Mouse (Mus musculus) layer of hippocampus, postnatal 10 days (tissue): ENCODE data around the gene Nat8. TPM values are rescaled to one million over a fixed set of nuclear protein-coding genes. Genes with fewer than 3 reads are reported as not detected.
"Not testable (repeated sequence)": the region's sequence is repeated elsewhere in the genome, so short reads cannot be mapped to it uniquely, and the experiment has no call there.

Experiments
- DNase-seq, 2 experiments: peaks; one replicate each; pipeline ENCODE4 v3.0.0; 2021; ENCODE audit warnings: low spot score in 2 of 2
- microRNA-seq, 2 experiments: library from miRNA; unstranded; fragments of <30 nt; microRNA quantifications; one replicate each; pipeline ENCODE4 v1.2.0; 2021
- total RNA-seq, 2 experiments: library from RNA; stranded (reverse); gene quantifications; 2 replicates each; pipeline ENCODE4 v1.2.3; 2021

Gene Nat8
- total RNA-seq, 2 experiments from 2014 or later: 1.3 to 1.8 TPM

- peak; percentile 80 to 82 for DNase-seq
Measured at GRCm38 (mm10) chr6:85836827-85837226, 4.9 kb upstream of the Nat8 start.

- not testable (repeated sequence) for DNase-seq
Measured at GRCm38 (mm10) chr6:85836098-85836497, 4.2 kb upstream of the Nat8 start.

DNA sequence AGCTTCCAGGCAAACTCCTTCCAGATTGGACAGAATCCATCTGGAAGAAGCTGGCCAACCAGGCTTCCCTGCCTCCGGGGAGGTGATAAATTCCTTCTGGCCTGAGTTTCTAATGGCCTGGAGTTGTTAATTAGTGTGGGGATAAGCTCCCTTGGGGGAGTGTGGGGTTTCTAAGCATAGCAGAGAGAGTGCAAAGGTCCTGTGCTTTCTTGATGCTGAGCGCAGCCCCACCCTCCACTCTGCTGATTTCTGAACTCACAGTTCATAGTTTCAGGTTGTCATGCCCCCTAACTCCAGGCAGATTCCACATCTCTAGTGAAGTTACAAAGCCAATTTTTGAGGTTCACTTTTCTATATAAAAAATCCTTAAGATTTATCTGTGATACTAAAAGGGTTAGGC is 3.2 kb upstream of the Nat8 start:
- DNase-seq: not testable (repeated sequence)

DNA sequence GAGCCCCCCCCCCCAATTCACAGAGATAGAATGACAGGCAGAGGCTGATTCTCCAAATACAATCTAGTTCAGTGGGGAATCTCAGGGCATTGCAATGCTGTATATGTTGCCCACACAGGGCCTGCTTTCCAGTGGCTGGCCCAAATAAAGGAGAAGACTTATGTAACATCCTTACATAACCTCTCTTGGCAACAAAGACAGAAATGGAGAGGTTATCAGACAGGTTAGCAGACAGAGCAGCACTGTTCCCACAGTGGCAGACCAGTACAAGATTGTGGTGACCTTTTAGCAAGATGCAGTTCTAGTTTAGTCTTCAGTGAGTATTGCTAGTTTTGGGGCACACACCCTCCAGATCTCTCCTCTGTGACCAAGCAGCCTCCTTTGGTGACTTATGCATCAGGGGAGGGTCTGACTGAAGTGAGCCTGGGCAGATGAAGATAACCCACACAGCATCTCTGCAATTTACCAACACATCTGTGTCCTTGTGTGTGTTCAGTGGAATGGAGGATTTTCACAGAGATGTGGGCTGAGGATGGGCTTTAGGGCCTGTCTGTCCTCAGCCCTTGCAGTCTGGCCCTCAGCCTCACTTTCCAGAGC is 2.7 kb upstream of the Nat8 start:
- not testable (repeated sequence) for DNase-seq

DNA sequence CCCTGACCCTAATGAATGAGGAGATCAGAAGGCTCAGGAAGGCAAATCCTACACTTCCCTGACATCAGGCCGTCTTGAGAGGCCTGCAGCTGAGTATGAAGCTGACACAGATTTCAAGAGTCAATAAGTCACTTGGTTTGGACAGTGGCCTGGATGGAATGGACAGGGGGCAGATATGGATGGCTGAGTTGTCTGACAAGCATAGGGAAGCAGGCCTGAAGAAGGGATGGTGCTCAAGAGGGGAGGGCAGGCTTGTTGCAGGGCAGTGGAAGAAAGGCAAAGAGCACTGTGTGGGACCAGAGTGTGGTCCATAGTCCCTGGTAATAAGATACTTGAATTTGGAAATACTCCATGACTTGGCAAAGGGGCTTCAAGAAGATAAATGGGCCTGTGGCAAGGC is 2.4 kb downstream of the Nat8 start:
- no peak for DNase-seq

DNA sequence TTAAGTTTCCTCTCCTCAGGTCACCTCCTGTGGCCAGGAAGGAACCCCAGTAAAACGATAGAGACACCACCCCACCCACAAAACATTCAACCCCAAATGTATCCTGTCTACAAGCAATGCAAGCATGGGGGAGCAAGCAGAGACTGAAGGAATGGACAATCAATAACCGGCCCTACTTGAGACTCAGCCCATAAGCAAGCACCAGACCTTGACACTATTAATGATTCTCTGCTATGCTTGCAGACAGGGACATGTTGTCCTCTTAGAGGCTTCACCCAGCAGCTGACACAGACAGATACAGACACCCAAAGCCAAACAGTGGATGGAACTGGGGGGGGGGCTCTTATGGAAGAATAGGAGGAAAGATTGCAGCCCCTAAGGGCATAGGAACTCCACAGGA is 6.0 kb downstream of the Nat8 start:
- DNase-seq: no peak

DNA sequence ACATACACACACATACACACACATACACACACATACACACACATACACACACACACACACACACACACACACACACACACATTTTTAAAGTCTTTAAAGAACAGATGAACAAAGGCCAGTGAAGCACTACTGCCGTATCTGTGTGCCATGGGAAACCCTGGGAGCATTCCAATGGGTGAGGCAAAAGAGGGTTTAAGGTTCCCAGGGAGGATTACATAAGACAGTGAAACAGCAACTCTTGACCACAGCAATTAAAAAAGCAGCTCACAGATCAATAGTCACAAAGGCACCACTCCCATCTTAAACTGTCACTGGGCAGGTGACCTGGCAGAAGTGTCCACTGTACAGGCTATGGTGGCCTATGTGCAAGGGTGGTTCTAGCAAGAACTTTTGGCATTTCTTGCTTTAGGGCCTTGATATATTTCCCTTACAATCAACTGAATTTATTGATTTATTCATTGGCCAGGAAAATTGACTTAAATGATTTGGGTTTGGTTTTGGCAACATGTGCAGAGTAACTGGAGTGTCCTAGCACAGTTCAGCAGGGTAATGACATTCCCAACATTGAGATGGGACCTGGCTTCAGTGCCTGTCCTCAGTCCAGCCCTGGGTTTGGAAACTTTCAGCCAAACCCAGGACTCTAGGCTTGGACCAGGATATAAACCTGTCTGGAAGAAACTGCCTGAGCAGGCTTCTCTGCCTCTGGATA is 8.3 kb downstream of the Nat8 start:
- no peak for DNase-seq

DNA sequence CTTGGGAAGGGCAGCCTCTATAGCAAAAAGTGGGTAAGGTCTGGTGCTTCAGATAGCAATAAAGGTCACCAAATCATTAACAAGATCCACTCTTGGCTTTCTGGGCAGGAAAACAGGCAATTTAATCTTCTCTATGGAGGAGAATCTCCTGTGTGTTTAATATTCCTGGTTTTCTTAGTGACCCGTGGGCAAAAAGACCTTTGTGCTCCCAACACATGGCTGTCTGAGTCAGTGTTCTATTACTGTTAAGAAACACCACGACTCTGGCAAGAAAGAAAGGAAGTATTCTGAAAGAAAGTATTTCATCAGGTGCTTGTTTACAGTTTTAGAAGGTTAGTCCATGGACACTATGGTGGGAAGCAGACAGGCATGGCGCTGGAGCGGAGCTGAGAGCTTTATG is 9.6 kb downstream of the Nat8 start:
- DNase-seq: no peak

DNA sequence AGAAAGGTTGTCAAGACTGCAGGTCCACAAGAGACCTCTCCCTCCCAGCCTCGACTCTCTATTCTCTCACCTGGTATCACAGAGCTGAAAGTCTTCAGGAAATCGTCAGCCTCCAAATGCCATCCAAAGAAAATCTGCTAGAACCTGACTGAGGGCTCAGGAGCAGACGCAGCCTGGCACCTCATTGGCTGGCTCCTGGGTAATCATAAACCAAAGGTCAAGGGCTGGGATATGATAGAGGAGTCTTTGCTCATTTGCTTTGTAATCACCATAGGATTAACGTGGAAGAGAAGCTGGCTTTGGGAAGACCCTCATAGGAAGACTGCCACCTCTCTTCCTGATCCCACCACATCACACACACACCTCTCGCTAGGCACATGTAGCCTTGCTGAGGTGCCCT is 11.0 kb downstream of the Nat8 start, which contains the start of the genes Nat8f6 and Nat8f5:
Gene Nat8f6 (minus strand): TSS at position 118 of the 400 bp plus-strand sequence.
Gene Nat8f5 (minus strand): TSS at position 136 of the 400 bp plus-strand sequence.
- no peak for DNase-seq

- DNase-seq: no peak
Measured at GRCm38 (mm10) chr6:85818338-85818737, 13.5 kb downstream of the Nat8 start.

- DNase-seq: no peak
Measured at GRCm38 (mm10) chr6:85813339-85813738, 18.5 kb downstream of the Nat8 start.

DNA sequence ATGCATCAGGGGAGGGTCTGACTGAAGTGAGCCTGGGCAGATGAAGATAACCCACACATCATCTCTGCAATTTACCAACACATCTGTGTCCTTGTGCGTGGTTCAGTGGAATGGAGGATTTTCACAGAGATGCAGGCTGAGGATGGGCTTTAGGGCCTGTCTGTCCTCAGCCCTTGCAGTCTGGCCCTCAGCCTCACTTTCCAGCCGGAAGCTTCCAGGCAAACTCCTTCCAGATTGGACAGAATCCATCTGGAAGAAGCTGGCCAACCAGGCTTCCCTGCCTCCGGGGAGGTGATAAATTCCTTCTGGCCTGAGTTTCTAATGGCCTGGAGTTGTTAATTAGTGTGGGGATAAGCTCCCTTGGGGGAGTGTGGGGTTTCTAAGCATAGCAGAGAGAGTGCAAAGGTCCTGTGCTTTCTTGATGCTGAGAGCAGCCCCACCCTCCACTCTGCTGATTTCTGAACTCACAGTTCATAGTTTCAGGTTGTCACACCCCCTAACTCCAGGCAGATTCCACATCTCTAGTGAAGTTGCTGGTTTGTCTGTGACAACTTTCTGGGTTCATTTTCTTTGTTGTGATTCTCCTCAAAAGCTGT is 20.8 kb downstream of the Nat8 start:
- not testable (repeated sequence) for DNase-seq

DNA sequence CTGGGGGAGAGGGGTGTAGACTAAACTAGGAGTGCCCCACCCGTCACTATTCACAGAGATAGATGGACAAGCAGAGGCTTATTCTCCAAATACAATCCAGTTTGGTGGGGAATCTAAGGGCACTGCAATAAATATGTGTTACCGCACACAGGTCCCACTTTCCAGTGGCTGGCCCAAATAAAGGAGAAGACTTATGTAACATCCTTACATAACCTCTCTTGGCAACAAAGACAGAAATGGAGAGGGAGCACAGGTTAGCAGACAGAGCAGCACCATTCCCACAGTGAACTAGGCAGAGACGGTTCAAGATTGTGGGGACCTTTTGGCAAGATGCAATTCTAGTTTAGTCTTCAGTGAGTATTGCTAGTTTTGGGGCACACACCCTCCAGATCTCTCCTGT is 21.4 kb downstream of the Nat8 start:
- not testable (repeated sequence) for DNase-seq

GRCm38 (mm10) chr6:85809784-85810183 is 22.1 kb downstream of the Nat8 start:
- DNase-seq: not testable (repeated sequence)

DNA sequence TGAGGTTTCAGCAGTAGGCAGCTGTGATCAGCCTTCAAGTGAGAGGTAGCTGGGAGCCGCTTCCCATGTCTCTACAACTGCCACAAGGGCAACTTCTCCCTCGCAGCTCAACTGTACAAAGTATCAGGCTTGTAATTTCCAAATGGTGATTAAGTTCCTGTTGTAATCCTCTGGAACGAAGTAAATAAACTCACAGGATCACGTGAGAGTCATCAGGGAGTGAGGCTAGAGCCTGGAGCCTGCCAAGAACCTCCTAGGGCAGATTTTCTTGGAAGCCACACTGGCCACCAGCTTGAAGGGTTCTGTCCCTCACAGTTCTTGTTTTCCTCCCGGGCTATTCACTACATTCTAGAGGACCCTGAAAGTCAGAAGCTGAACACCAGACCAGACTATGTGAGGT is 28.7 kb downstream of the Nat8 start:
- DNase-seq: not testable (repeated sequence)

Small RNA genes within 50 kb of the gene (microRNA-seq; reads per million reads assigned to microRNA genes)
- 0 reads per million in 2 experiments for gene Mir6375

Other genes starting within 250 kb of the Nat8 start
- 1 to 10 TPM; 7.4 to 8.0 TPM for gene Alms1, start 244.6 kb downstream of the Nat8 start, total RNA-seq
- gene Nat8f7, start 118.9 kb downstream of the Nat8 start, total RNA-seq: 1 to 10 TPM; 1.2 to 1.4 TPM
- 1 to 10 TPM in 1 of 2 experiments, under 1 TPM in 1; 0.58 to 1.0 TPM for gene Nat8f3, start 66.3 kb downstream of the Nat8 start, total RNA-seq
- gene Nat8f6, start 11.1 kb downstream of the Nat8 start, total RNA-seq: under 1 TPM; 0.48 to 0.87 TPM
- 1 to 10 TPM; 1.5 TPM for gene Nat8f5, start 11.1 kb downstream of the Nat8 start, total RNA-seq
- gene Nat8f2, start 37.1 kb upstream of the Nat8 start, total RNA-seq: 1 to 10 TPM in 1 of 2 experiments, under 1 TPM in 1; 0.76 to 1.1 TPM
- 1 to 10 TPM; 3.8 to 4.3 TPM for gene Nat8f4, start 72.8 kb upstream of the Nat8 start, total RNA-seq
- gene Tprkb, start 79.8 kb upstream of the Nat8 start, total RNA-seq: 10 to 100 TPM; 51.7 to 54.5 TPM
- 10 to 100 TPM; 13.1 to 16.2 TPM for gene Nat8f1, start 83.6 kb upstream of the Nat8 start, total RNA-seq
- gene Dusp11, start 129.6 kb upstream of the Nat8 start, total RNA-seq: 10 to 100 TPM; 79.0 to 89.5 TPM
- not detected for gene Figla, start 184.1 kb upstream of the Nat8 start, total RNA-seq
- gene Add2, start 196.6 kb upstream of the Nat8 start, total RNA-seq: 100 to 1,000 TPM; 197 to 202 TPM